In the genomic region with DNA sequence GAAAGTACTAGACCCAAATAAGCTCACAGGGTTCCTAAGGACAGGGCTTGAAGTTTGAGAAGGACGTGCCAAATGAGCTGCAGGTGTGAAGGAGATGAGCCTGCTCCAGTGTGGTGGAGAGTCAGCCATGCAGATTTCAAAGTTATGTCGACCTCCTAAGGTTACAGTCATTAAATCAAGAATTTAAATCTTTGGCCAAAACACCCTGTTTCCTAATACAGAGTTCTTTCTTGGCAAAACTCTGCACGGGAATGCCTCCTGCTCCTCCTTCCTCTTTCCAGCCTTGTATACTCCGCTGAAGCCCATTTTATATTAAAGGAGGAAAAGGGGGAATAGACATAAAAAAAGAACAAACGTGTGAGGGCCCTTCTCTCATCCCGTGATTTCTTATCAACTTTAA, we compare ENCODE assay signal across 22 mouse cellular contexts.
DNase-seq lines count a peak whose midpoint lies in the region; ATAC-seq and TF ChIP-seq lines count a peak whose summit lies in the region.
"Had no signal": no experiment of that assay in that cellular context is flagged by ENCODE, and none has a peak within 500 bp of the region (broad histone marks: within the 10 kb centered on the region; RNA-seq: fewer than 3 reads in every experiment).

No protein-coding gene starts in this region.

- no peak overlapping the region for H3K4me3 ChIP-seq in gastrocnemius, adult 2 months
- H3K4me3 ChIP-seq in lung, embryonic 16.5 days (ENCODE audit: low read length) = no peak overlapping the region
- no peak overlapping the region for H3K4me3 ChIP-seq in embryonic fibroblast, embryonic 13.5 days (ENCODE audit: insufficient read depth, low read length)
- no peak overlapping the region for H3K4me3 ChIP-seq in forebrain, embryonic 12.5 days (replicated peaks)
- H3K4me3 ChIP-seq: hindbrain, embryonic 13.5 days; left cerebral cortex, adult 2 months; liver, embryonic 12.5 days; midbrain, embryonic 12.5 days; neural tube, embryonic 15.5 days had no signal

- no peak overlapping the region for H3K4me2 ChIP-seq in lung, embryonic 16.5 days (ENCODE audit: low read depth, low read length)
- no peak overlapping the region for H3K4me2 ChIP-seq in forebrain, embryonic 12.5 days
- H3K4me2 ChIP-seq: hindbrain, embryonic 13.5 days; liver, embryonic 12.5 days; midbrain, embryonic 12.5 days; neural tube, embryonic 15.5 days had no signal

- no peak for DNase-seq in gastrocnemius, adult 2 months
- DNase-seq in gastrocnemius, postnatal 25 days = no peak
- no peak for DNase-seq in lung, postnatal 25 days (ENCODE audit: low spot score)
- peak; percentile 24 for DNase-seq in skeletal muscle tissue, adult 2 months (ENCODE audit: low read depth, low spot score)
- no peak for DNase-seq in liver
- DNase-seq: adrenal gland, postnatal 14 days; cerebellum, adult 2 months; cerebellum, postnatal 25 days; heart, postnatal 36 days; kidney, adult 11 months; lung, adult 18-20 months; right cerebral cortex, adult 18-20 months; right cerebral cortex, postnatal 4 days had no signal

- H3K27ac ChIP-seq in gastrocnemius, adult 2 months = peak overlapping the region; percentile 51
- no peak overlapping the region for H3K27ac ChIP-seq in lung, embryonic 16.5 days (ENCODE audit: low read length)
- H3K27ac ChIP-seq in embryonic fibroblast, embryonic 13.5 days (ENCODE audit: insufficient read depth, low read length) = peak overlapping the region; percentile 49; the same call in 1 of the 2 replicates
- H3K27ac ChIP-seq in forebrain, embryonic 12.5 days = no peak overlapping the region
- H3K27ac ChIP-seq: hindbrain, embryonic 13.5 days; left cerebral cortex, adult 2 months; liver, embryonic 12.5 days; midbrain, embryonic 12.5 days; neural tube, embryonic 15.5 days had no signal

- H3K27me3 ChIP-seq in lung, embryonic 16.5 days (ENCODE audit: control insufficient read depth, insufficient read depth, low read depth, low read length) = no peaks in the 10 kb centered on the region
- no peaks in the 10 kb centered on the region for H3K27me3 ChIP-seq in forebrain, embryonic 12.5 days
- H3K27me3 ChIP-seq: hindbrain, embryonic 13.5 days; liver, embryonic 12.5 days; midbrain, embryonic 12.5 days; neural tube, embryonic 15.5 days had no signal

- peaks cover 13% of the 10 kb centered on the region for H3K4me1 ChIP-seq in lung, embryonic 16.5 days (replicated peaks; ENCODE audit: control insufficient read depth, insufficient read depth, low read length)
- H3K4me1 ChIP-seq in embryonic fibroblast, embryonic 13.5 days (ENCODE audit: control insufficient read depth, insufficient read depth, low read length) = peaks cover 3% of the 10 kb centered on the region; the same call in 1 of the 2 replicates
- no peaks in the 10 kb centered on the region for H3K4me1 ChIP-seq in forebrain, embryonic 12.5 days
- H3K4me1 ChIP-seq: hindbrain, embryonic 13.5 days; liver, embryonic 12.5 days; midbrain, embryonic 12.5 days had no signal

- H3K9me3 ChIP-seq in lung, embryonic 16.5 days (ENCODE audit: control insufficient read depth, low read length) = no peaks in the 10 kb centered on the region
- no peaks in the 10 kb centered on the region for H3K9me3 ChIP-seq in forebrain, embryonic 12.5 days
- H3K9me3 ChIP-seq: hindbrain, embryonic 13.5 days; liver, embryonic 12.5 days; midbrain, embryonic 12.5 days; neural tube, embryonic 15.5 days had no signal

- TF ChIP-seq CTCF in gastrocnemius, adult 2 months (IDR thresholded peaks at IDR 0.05) = no peak
- no peak for TF ChIP-seq CTCF in embryonic fibroblast, embryonic 13.5 days (IDR thresholded peaks at IDR 0.05; ENCODE audit: borderline replicate concordance, insufficient read depth, low read length)

- intact Hi-C loops in gastrocnemius, adult 2 months (cut with DNase I) = no loop called here

- 29% methylated on average over 6 of the region's 6 CpGs for WGBS in lung, embryonic 16.5 days
- WGBS in forebrain, embryonic 12.5 days = 80% methylated on average over 6 of the region's 6 CpGs

- no peaks in the 10 kb centered on the region for H3K36me3 ChIP-seq in lung, embryonic 16.5 days (ENCODE audit: control insufficient read depth, insufficient read depth, low read length)
- H3K36me3 ChIP-seq in forebrain, embryonic 12.5 days (replicated peaks) = no peaks in the 10 kb centered on the region
- H3K36me3 ChIP-seq: hindbrain, embryonic 13.5 days; liver, embryonic 12.5 days; midbrain, embryonic 12.5 days; neural tube, embryonic 15.5 days had no signal

- 0 out of 2 replicates have a peak, but pooled peaks have one; percentile 29 for ATAC-seq in lung, embryonic 16.5 days (ENCODE audit: low read depth)
- no peak for ATAC-seq in forebrain, embryonic 12.5 days (ENCODE audit: low FRiP score)
- ATAC-seq: forebrain, embryonic 16.5 days; liver, embryonic 12.5 days had no signal

- H3K9ac ChIP-seq in lung, embryonic 16.5 days (ENCODE audit: low read length) = no peak overlapping the region
- no peak overlapping the region for H3K9ac ChIP-seq in forebrain, embryonic 12.5 days
- H3K9ac ChIP-seq: hindbrain, embryonic 13.5 days; liver, embryonic 12.5 days; midbrain, embryonic 12.5 days; neural tube, embryonic 15.5 days had no signal

- TF ChIP-seq POLR2A in embryonic fibroblast, embryonic 13.5 days (IDR thresholded peaks at IDR 0.05; ENCODE audit: low read depth, low read length) = no peak

Comparison
In these comparisons a context has a peak if more than half of its experiments do, and no peak if none do; other contexts are left out.
1. H3K27ac ChIP-seq: peak in gastrocnemius, adult 2 months (single experiment) and embryonic fibroblast, embryonic 13.5 days (single experiment); none in lung, embryonic 16.5 days (single experiment) and forebrain, embryonic 12.5 days (single experiment).